Mouse (Mus musculus) stomach, embryonic 16.5 days (tissue): ENCODE data around the gene Tmco1. TPM values are rescaled to one million over a fixed set of nuclear protein-coding genes. Genes with fewer than 3 reads are reported as not detected.

Experiments used
- ATAC-seq: fragments of 200-750 bp; cut with Nextera tagmentation; 2 replicates; pipeline ENCODE4 v1.8.0; 2017; ENCODE audit warnings: moderate number of reproducible peaks, moderate TSS enrichment; ENCODE audit not compliant: insufficient read depth, low FRiP score
- H3K27ac ChIP-seq: fragments of 300-500 bp; sonication (generic); 2 replicates; pipeline ENCODE4 v1.5.1; 2014; ENCODE audit warnings: low read length
- H3K27me3 ChIP-seq: fragments of 300-500 bp; sonication (generic); 2 replicates; pipeline ENCODE4 v1.6.1; 2014; ENCODE audit warnings: low read length, control low read depth, mixed read lengths; ENCODE audit not compliant: control insufficient read depth, insufficient read depth
- H3K36me3 ChIP-seq: fragments of 300-500 bp; sonication (generic); 2 replicates; pipeline ENCODE4 v1.6.1; 2014; ENCODE audit warnings: low read length; ENCODE audit not compliant: control insufficient read depth, insufficient read depth
- H3K4me1 ChIP-seq: fragments of 300-500 bp; sonication (generic); 2 replicates; pipeline ENCODE4 v1.6.1; 2014; ENCODE audit warnings: low read length, control low read depth, mixed read lengths; ENCODE audit not compliant: control insufficient read depth, insufficient read depth
- H3K4me2 ChIP-seq: fragments of 300-500 bp; sonication (generic); 2 replicates; pipeline ENCODE4 v1.6.1; 2014; ENCODE audit warnings: low read depth, low read length, mixed read lengths
- H3K4me3 ChIP-seq: fragments of 300-500 bp; sonication (generic); replicated peaks from 2 replicates; pipeline ENCODE4 v1.5.1; 2014; ENCODE audit warnings: mild to moderate bottlenecking, low read length
- H3K9ac ChIP-seq: fragments of 300-500 bp; sonication (generic); 2 replicates; pipeline ENCODE4 v1.6.1; 2014; ENCODE audit warnings: low read length
- H3K9me3 ChIP-seq: fragments of 300-500 bp; sonication (generic); replicated peaks from 2 replicates; pipeline ENCODE4 v1.6.1; 2016; ENCODE audit warnings: low read length, control low read depth; ENCODE audit not compliant: control insufficient read depth
- WGBS: fragments of 180-500 bp; shearing (Covaris S2); extraction: QIAGEN DNeasy Blood & Tissue Kit; methylation state at CpG from one replicate; pipeline ENCODE4 v1.1.7; 2014; 5-methylcytosine and 5-hydroxymethylcytosine counted together
- polyA plus RNA-seq: library from polyadenylated mRNA; unstranded; fragments of >200 nt; fragmentation: Nextera tagmentation; extraction: Ambion mirVana; gene quantifications from 2 replicates; pipeline ENCODE4 v1.2.1, GENCODE M21; 2015

Tmco1 gene
- polyA plus RNA-seq, 1 experiment from 2014 or later, result 112 TPM

- no peak overlapping the region for H3K9ac ChIP-seq
- no peaks in the 10 kb centered on the region for H3K27me3 ChIP-seq
- ATAC-seq, result peak; percentile 23; the same call in 1 of the 2 replicates
Observed at GRCm38 (mm10) chr1:167369905-167370304, 61.7 kb downstream of the Tmco1 start.

GRCm38 (mm10) chr1:167372739-167373138 lies 64.6 kb downstream of the Tmco1 start:
- Histone ChIP-seq H3K27ac (no peak overlapping the region), H3K4me1 (peaks cover 4% of the 10 kb centered on the region; the same call in 1 of the 2 replicates), H3K4me2 (no peak overlapping the region), H3K9ac (no peak overlapping the region), H3K4me3 (no peak overlapping the region), H3K27me3 (no peaks in the 10 kb centered on the region), H3K9me3 (no peaks in the 10 kb centered on the region), H3K36me3 (peaks cover 11% of the 10 kb centered on the region; the same call in 1 of the 2 replicates)
- ATAC-seq, result no peak
- 93% methylated on average over 7 of the region's 7 CpGs for WGBS

More at GRCm38 (mm10) chr1:167369905-167370304, 61.7 kb downstream of the Tmco1 start:
- H3K36me3 ChIP-seq, result 0 out of 2 replicates have a peak, but pooled peaks cover 2% of the 10 kb centered on the region
- 11% methylated on average over 7 of the region's 7 CpGs for WGBS
- H3K27ac ChIP-seq, result no peak overlapping the region
- H3K4me2 ChIP-seq, result no peak overlapping the region
- peaks cover 4% of the 10 kb centered on the region; the same call in 1 of the 2 replicates for H3K4me1 ChIP-seq
- H3K9me3 ChIP-seq, result no peaks in the 10 kb centered on the region
- no peak overlapping the region for H3K4me3 ChIP-seq

GRCm38 (mm10) chr1:167374003-167374784 lies 66.0 kb downstream of the Tmco1 start:
- Histone ChIP-seq H3K27ac (peak overlapping the region; percentile 66), H3K9me3 (no peaks in the 10 kb centered on the region), H3K36me3 (peaks cover 11% of the 10 kb centered on the region; the same call in 1 of the 2 replicates), H3K4me1 (peaks cover 4% of the 10 kb centered on the region; the same call in 1 of the 2 replicates), H3K9ac (no peak overlapping the region), H3K4me3 (no peak overlapping the region), H3K27me3 (no peaks in the 10 kb centered on the region), H3K4me2 (peak overlapping the region; percentile 13; the same call in 1 of the 2 replicates)
- ATAC-seq, result peak; percentile 67
- 25% methylated on average over 15 of the region's 15 CpGs for WGBS

GRCm38 (mm10) chr1:167374942-167375341 lies 66.8 kb downstream of the Tmco1 start:
- no peaks in the 10 kb centered on the region for H3K27me3 ChIP-seq
- no peak overlapping the region for H3K4me3 ChIP-seq
- no peak for ATAC-seq
- H3K4me1 ChIP-seq, result peaks cover 4% of the 10 kb centered on the region; the same call in 1 of the 2 replicates
- H3K9ac ChIP-seq, result no peak overlapping the region
- peaks cover 11% of the 10 kb centered on the region; the same call in 1 of the 2 replicates for H3K36me3 ChIP-seq
- peak overlapping the region; percentile 13; the same call in 1 of the 2 replicates for H3K4me2 ChIP-seq
- H3K27ac ChIP-seq, result peak overlapping the region; percentile 66
- WGBS, result 42% methylated on average over 2 of the region's 2 CpGs
- no peaks in the 10 kb centered on the region for H3K9me3 ChIP-seq

- Histone ChIP-seq H3K9me3 (no peaks in the 10 kb centered on the region), H3K4me1 (peaks cover 7% of the 10 kb centered on the region; the same call in 1 of the 2 replicates), H3K36me3 (peaks cover 11% of the 10 kb centered on the region; the same call in 1 of the 2 replicates), H3K9ac (no peak overlapping the region), H3K27me3 (no peaks in the 10 kb centered on the region), H3K4me3 (no peak overlapping the region), H3K4me2 (no peak overlapping the region), H3K27ac (peak overlapping the region; percentile 74)
- ATAC-seq, result peak; percentile 54; the same call in 1 of the 2 replicates
- WGBS, result 62% methylated on average over 6 of the region's 6 CpGs
Observed at GRCm38 (mm10) chr1:167378019-167378418, 69.8 kb downstream of the Tmco1 start.

GRCm38 (mm10) chr1:167379751-167380150 lies 71.6 kb downstream of the Tmco1 start:
- no peak overlapping the region for H3K9ac ChIP-seq
- no peaks in the 10 kb centered on the region for H3K27me3 ChIP-seq
- no peaks in the 10 kb centered on the region for H3K9me3 ChIP-seq
- peaks cover 11% of the 10 kb centered on the region; the same call in 1 of the 2 replicates for H3K36me3 ChIP-seq
- no peak for ATAC-seq
- H3K4me1 ChIP-seq, result peaks cover 7% of the 10 kb centered on the region; the same call in 1 of the 2 replicates
- 77% methylated on average over 5 of the region's 5 CpGs for WGBS
- no peak overlapping the region for H3K27ac ChIP-seq
- no peak overlapping the region for H3K4me3 ChIP-seq
- no peak overlapping the region for H3K4me2 ChIP-seq

- H3K4me3 ChIP-seq, result no peak overlapping the region
- H3K9me3 ChIP-seq, result no peaks in the 10 kb centered on the region
- peaks cover 11% of the 10 kb centered on the region; the same call in 1 of the 2 replicates for H3K36me3 ChIP-seq
- 88% methylated on average over 2 of the region's 2 CpGs for WGBS
- no peak overlapping the region for H3K9ac ChIP-seq
- H3K4me1 ChIP-seq, result peaks cover 10% of the 10 kb centered on the region; the same call in 1 of the 2 replicates
- H3K4me2 ChIP-seq, result no peak overlapping the region
- no peaks in the 10 kb centered on the region for H3K27me3 ChIP-seq
- H3K27ac ChIP-seq, result no peak overlapping the region
- no peak for ATAC-seq
Observed at GRCm38 (mm10) chr1:167380223-167380622, 72.0 kb downstream of the Tmco1 start.

DNA sequence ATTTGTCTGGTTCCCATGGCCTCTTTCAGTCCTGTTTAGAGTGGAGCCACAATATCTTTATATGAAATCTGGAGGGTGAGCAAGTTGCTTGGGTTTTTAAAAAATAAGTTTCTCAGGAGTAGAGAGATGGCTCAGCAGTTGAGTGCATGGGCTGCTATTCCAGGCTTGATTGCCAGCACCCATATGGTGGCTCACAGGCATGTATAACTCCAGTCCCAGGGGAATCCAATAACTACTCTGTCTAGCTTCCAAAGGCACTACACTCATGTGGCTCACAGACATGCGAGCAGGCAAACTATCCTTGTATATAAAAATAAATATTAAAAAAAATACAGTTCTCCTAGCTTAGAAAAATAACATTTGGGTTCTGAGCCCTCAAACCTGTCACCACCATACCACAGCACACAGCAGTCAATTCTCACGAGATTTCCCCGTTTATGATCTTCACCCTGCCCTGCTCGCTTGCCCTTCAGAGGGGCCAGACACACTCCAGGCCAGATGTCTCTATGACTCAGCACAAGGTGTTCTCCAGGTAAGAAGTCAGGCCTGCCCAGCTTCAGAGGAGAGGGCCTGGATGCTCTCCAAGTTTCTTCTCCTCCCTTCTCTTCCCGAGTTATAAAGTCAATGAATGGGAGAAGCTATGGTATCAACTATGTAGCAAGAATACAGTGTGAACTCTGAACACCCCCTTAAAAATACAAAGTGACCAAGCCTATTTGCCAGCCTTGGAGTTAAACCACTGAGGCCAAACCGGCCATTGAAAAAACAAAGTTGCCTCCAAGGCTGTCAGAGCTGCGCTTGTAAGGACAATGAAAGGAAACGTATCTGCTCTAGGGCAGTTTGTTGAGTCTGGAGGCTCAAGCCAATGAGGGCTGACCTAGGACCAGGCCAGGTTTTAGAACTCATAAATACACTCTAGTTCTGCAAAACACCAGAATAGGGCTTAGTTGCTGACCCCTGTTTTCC lies 73.2 kb downstream of the Tmco1 start:
- Histone ChIP-seq H3K9ac (no peak overlapping the region), H3K4me1 (peaks cover 10% of the 10 kb centered on the region; the same call in 1 of the 2 replicates), H3K27ac (peak overlapping the region; percentile 72), H3K9me3 (no peaks in the 10 kb centered on the region), H3K4me2 (no peak overlapping the region), H3K4me3 (no peak overlapping the region), H3K36me3 (peaks cover 3% of the 10 kb centered on the region; the same call in 1 of the 2 replicates), H3K27me3 (no peaks in the 10 kb centered on the region)
- WGBS, result 70% methylated on average over 8 of the region's 8 CpGs
- ATAC-seq, result no peak
